Mouse (Mus musculus) megakaryocyte, embryonic 14.5 days (primary cell): ENCODE results near the gene Gstm6.

ENCODE experiments used
- FLI1 ChIP-seq: IDR thresholded peaks from 2 replicates; pipeline ENCODE4 v1.6.1; 2012; ENCODE audit warnings: low read length, inconsistent platforms, mixed read lengths
- GATA1 ChIP-seq: IDR thresholded peaks from 3 replicates; pipeline ENCODE4 v1.6.1; 2012; ENCODE audit warnings: mixed read lengths, low read length, inconsistent platforms, borderline replicate concordance

GRCm38 (mm10) chr3:107968724-107969395 is 25.3 kb upstream of the Gstm6 start, which contains the start of gene Gstm3:
- TF ChIP-seq GATA1 (no peak), FLI1 (no peak)
